Comparison of ENCODE assay signal across 24 mouse cellular contexts in genomic region chr5:73171876-73172480, GRCm38 (mm10).
DNase-seq lines count a peak whose midpoint lies in the region; ATAC-seq and TF ChIP-seq lines count a peak whose summit lies in the region.
"Had no signal": no experiment of that assay in that cellular context is flagged by ENCODE, and none has a peak within 500 bp of the region (broad histone marks: within the 10 kb centered on the region; RNA-seq: fewer than 3 reads in every experiment).

No protein-coding gene starts in this region.

- no peak for TF ChIP-seq EP300 in ES-Bruce4 (IDR thresholded peaks at IDR 0.05; ENCODE audit: insufficient read depth, low read depth, low read length)

- DNase-seq in kidney, adult 2 months = no peak
- DNase-seq in ZHBTc4 (ENCODE audit: low read depth, low spot score) (peak; percentile 86), MN1 (ENCODE audit: low spot score) (no peak)
- DNase-seq in B cell, adult 2 months = no peak
- DNase-seq: adrenal gland, postnatal 25 days; cerebellum, adult 18-20 months; gastrocnemius, postnatal 10 days; heart, postnatal 14 days; liver; lung, adult 2 months; lung, postnatal 10 days; right cerebral cortex, postnatal 14 days; thymus, postnatal 4 days had no signal

- H3K27me3 ChIP-seq in kidney, embryonic 15.5 days = no peaks in the 10 kb centered on the region
- no peaks in the 10 kb centered on the region for H3K27me3 ChIP-seq in kidney, adult 2 months (replicated peaks; ENCODE audit: control insufficient read depth, insufficient read depth, low read length)
- H3K27me3 ChIP-seq in E14TG2a.4 (ENCODE audit: insufficient read depth, low read length) (no peaks in the 10 kb centered on the region), ES-Bruce4 (ENCODE audit: control insufficient read depth, insufficient read depth, low read length, poor library complexity, severe bottlenecking) (no peaks in the 10 kb centered on the region)
- H3K27me3 ChIP-seq: CH12.LX; forebrain, embryonic 15.5 days; midbrain, embryonic 15.5 days had no signal

- 55% methylated on average over 12 of the region's 12 CpGs for WGBS in kidney, embryonic 15.5 days
- WGBS in kidney, adult 2 months = 73% methylated on average over 12 of the region's 12 CpGs

- no peak overlapping the region for H3K4me3 ChIP-seq in kidney, embryonic 15.5 days (replicated peaks)
- H3K4me3 ChIP-seq in kidney, adult 2 months (ENCODE audit: insufficient read depth, low read depth, low read length) = no peak overlapping the region
- H3K4me3 ChIP-seq in E14TG2a.4 (replicated peaks; ENCODE audit: low read length) (peak overlapping the region; percentile 21), ES-Bruce4 (ENCODE audit: low read depth, low read length) (no peak overlapping the region)
- H3K4me3 ChIP-seq: forebrain, embryonic 10.5 days; forebrain, embryonic 15.5 days; midbrain, embryonic 10.5 days; midbrain, embryonic 15.5 days had no signal

- no peak for TF ChIP-seq POLR2A in kidney, adult 2 months (IDR thresholded peaks at IDR 0.05; ENCODE audit: low read depth, low read length)
- no peak for TF ChIP-seq POLR2A in ES-Bruce4 (IDR thresholded peaks at IDR 0.05; ENCODE audit: insufficient read depth, low read length)

- no peak overlapping the region for H3K4me2 ChIP-seq in kidney, embryonic 15.5 days
- H3K4me2 ChIP-seq: forebrain, embryonic 15.5 days; midbrain, embryonic 15.5 days had no signal

- no peaks in the 10 kb centered on the region for H3K9me3 ChIP-seq in kidney, embryonic 15.5 days (replicated peaks)
- H3K9me3 ChIP-seq in E14TG2a.4 (ENCODE audit: low read length) = no peaks in the 10 kb centered on the region
- no peaks in the 10 kb centered on the region for H3K9me3 ChIP-seq in ES-Bruce4 (replicated peaks; ENCODE audit: control insufficient read depth, insufficient read depth, low read length, poor library complexity, severe bottlenecking)
- H3K9me3 ChIP-seq: forebrain, embryonic 10.5 days; forebrain, embryonic 15.5 days; midbrain, embryonic 10.5 days; midbrain, embryonic 15.5 days had no signal

- no peak for ATAC-seq in kidney, embryonic 15.5 days (replicated peaks; ENCODE audit: low FRiP score)
- ATAC-seq: hindbrain, embryonic 16.5 days; midbrain, embryonic 15.5 days had no signal

- no peak for TF ChIP-seq CTCF in kidney, adult 2 months (conservative IDR thresholded peaks at IDR 0.05; ENCODE audit: insufficient read depth, insufficient read length, low read depth, low read length)
- TF ChIP-seq CTCF in E14TG2a.4 (conservative IDR thresholded peaks at IDR 0.05; ENCODE audit: low read length) (no peak), ES-Bruce4 (IDR thresholded peaks at IDR 0.05; ENCODE audit: low read depth, low read length) (no peak)

- peak overlapping the region; percentile 57 for H3K27ac ChIP-seq in kidney, embryonic 15.5 days
- no peak overlapping the region for H3K27ac ChIP-seq in kidney, adult 2 months (ENCODE audit: insufficient read depth, low read depth, low read length)
- H3K27ac ChIP-seq in ES-Bruce4 (ENCODE audit: insufficient read depth, low read length) = peak overlapping the region; percentile 52
- H3K27ac ChIP-seq: forebrain, embryonic 10.5 days; forebrain, embryonic 15.5 days; liver, embryonic 14.5 days; macrophage; midbrain, embryonic 10.5 days; midbrain, embryonic 15.5 days had no signal

- H3K4me1 ChIP-seq in kidney, embryonic 15.5 days = peaks cover 55% of the 10 kb centered on the region
- peaks cover 21% of the 10 kb centered on the region for H3K4me1 ChIP-seq in kidney, adult 2 months (ENCODE audit: control insufficient read depth, insufficient read depth, low read length)
- H3K4me1 ChIP-seq in E14TG2a.4 (replicated peaks; ENCODE audit: low read depth, low read length) = peaks cover 83% of the 10 kb centered on the region
- H3K4me1 ChIP-seq in ES-Bruce4 (ENCODE audit: control insufficient read depth, insufficient read depth, low read length) = no peaks in the 10 kb centered on the region

- no peak overlapping the region for H3K9ac ChIP-seq in kidney, embryonic 15.5 days
- no peak overlapping the region for H3K9ac ChIP-seq in ES-Bruce4 (ENCODE audit: low read depth, poor library complexity, severe bottlenecking)
- H3K9ac ChIP-seq: forebrain, embryonic 15.5 days; liver, embryonic 14.5 days; midbrain, embryonic 15.5 days had no signal

- H3K36me3 ChIP-seq in kidney, embryonic 15.5 days = no peaks in the 10 kb centered on the region
- no peaks in the 10 kb centered on the region for H3K36me3 ChIP-seq in kidney, adult 2 months (ENCODE audit: control insufficient read depth, insufficient read depth, low read length)
- H3K36me3 ChIP-seq in E14TG2a.4 (ENCODE audit: insufficient read depth, low read length) (no peaks in the 10 kb centered on the region), ES-Bruce4 (ENCODE audit: control insufficient read depth, insufficient read depth, low read length, poor library complexity, severe bottlenecking) (no peaks in the 10 kb centered on the region)
- H3K36me3 ChIP-seq: forebrain, embryonic 15.5 days; midbrain, embryonic 10.5 days; midbrain, embryonic 15.5 days had no signal
